Mouse (Mus musculus): Measurements from ENCODE around the gene Dph1. TPM values are rescaled to one million over a fixed set of nuclear protein-coding genes. Genes with fewer than 3 reads are reported as not detected.
A peak's percentile ranks its signal among the peaks of the same experiment; 100 is the strongest.

Dph1 gene
- polyA plus RNA-seq, 1 experiment from 2014 or later: 26.8 TPM

DNA sequence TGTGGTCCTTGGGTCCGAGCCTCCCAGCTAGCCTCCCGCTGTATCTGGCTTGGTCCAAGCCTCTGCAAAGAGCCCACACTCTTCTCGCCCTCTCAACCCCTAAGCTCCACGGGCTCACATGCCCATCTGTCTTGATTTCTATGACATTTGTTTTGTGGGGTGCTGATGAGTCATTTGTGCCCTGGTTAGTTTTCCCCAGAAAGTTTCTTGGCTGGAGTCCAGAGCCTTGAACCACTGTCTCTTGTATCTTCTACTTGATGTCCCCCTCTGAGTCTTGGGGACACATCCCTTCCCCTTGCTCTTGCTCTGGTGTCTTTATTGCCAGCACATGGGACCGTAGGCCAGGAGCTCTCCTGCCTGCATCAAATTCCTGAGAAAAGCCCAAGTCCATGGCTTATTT, 8.9 kb upstream of the Dph1 start:
- H3K4me1 ChIP-seq: peaks cover 63% of the 10 kb centered on the region
- 79% methylated on average over 5 of the region's 5 CpGs for WGBS
- H3K27me3 ChIP-seq (ENCODE audit: insufficient read depth, poor library complexity, severe bottlenecking): peaks cover 43% of the 10 kb centered on the region
- no peak for DNase-seq (ENCODE audit: low spot score)
- no peak overlapping the region for H3K27ac ChIP-seq
- H3K36me3 ChIP-seq: peaks cover 3% of the 10 kb centered on the region; the same call in 1 of the 2 replicates
- H3K4me3 ChIP-seq: no peak overlapping the region
- no peaks in the 10 kb centered on the region for H3K9me3 ChIP-seq

DNA sequence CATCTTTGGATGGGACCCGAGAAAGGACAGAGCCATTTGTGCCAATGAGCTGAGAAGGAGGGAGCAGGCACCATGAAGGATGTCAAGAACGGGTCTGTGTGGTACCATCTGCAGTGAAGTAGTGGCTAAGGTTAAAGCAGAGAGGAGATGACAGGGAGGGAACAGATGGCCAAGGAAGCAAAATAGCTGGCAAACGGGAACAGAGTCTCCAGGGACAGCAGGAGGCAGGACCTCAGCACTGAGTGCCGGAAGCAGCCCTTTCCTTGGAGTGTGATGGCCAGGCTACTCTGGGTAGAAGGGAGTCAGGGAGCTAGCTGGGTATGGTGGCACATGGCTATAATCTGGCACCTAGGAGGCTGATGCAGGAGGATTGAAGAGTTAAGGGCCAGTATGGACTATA, 7.8 kb upstream of the Dph1 start:
- no peak for DNase-seq (ENCODE audit: low spot score)
- H3K27ac ChIP-seq: no peak overlapping the region
- 70% methylated on average over 4 of the region's 4 CpGs for WGBS
- peaks cover 63% of the 10 kb centered on the region for H3K4me1 ChIP-seq
- H3K27me3 ChIP-seq (ENCODE audit: insufficient read depth, poor library complexity, severe bottlenecking): peaks cover 53% of the 10 kb centered on the region
- H3K4me3 ChIP-seq: no peak overlapping the region
- H3K9me3 ChIP-seq: no peaks in the 10 kb centered on the region
- peaks cover 3% of the 10 kb centered on the region; the same call in 1 of the 2 replicates for H3K36me3 ChIP-seq

DNA sequence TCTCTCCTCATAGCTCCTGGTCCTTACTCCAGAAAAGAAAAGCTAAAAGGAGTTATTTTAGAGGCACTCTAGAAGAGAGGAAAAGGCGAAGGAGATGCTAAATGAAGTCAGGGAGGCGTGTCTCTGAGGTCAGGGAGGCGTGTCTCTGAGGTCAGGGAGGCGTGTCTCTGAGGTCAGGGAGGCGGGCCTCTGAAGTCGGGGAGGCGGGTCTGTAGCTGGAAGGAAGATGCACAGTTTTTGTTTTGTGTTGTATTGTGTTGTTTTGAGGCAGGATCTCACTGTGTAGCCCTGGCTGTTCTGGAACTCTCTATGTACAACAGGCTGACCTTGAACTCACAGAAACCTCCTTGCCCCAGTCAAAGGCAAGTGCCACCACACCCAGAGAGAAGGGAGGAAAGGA, 6.9 kb upstream of the Dph1 start:
- H3K4me1 ChIP-seq: peaks cover 63% of the 10 kb centered on the region
- H3K4me3 ChIP-seq: no peak overlapping the region
- WGBS: 28% methylated on average over 7 of the region's 7 CpGs
- no peak for DNase-seq (ENCODE audit: low spot score)
- H3K36me3 ChIP-seq: peaks cover 3% of the 10 kb centered on the region; the same call in 1 of the 2 replicates
- peaks cover 61% of the 10 kb centered on the region for H3K27me3 ChIP-seq (ENCODE audit: insufficient read depth, poor library complexity, severe bottlenecking)
- no peak overlapping the region for H3K27ac ChIP-seq
- no peaks in the 10 kb centered on the region for H3K9me3 ChIP-seq

DNA sequence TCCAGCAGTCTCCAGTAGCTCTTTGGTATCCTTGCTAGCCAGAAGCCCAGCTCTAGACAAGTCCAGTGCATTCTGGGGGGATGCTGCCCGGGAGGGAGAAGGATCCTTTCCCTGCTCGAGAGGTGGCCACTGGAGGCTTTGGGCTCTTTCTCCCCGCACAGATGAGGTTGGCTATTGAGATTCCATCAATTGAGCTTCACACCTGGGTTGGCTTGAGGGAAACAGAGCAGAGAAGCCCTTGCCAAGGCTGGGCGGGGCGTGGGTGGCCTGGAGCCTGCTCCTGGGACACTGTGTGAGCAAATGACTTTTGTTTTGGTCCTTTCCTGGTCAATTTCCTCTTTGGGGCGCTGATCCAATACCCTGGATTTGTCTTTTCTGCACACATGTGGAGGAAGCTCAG, 5.1 kb upstream of the Dph1 start:
- DNase-seq (ENCODE audit: low spot score): no peak
- WGBS: 49% methylated on average over 6 of the region's 6 CpGs
- peaks cover 56% of the 10 kb centered on the region for H3K4me1 ChIP-seq
- H3K9me3 ChIP-seq: no peaks in the 10 kb centered on the region
- no peak overlapping the region for H3K27ac ChIP-seq
- peaks cover 3% of the 10 kb centered on the region; the same call in 1 of the 2 replicates for H3K36me3 ChIP-seq
- no peak overlapping the region for H3K4me3 ChIP-seq
- H3K27me3 ChIP-seq (ENCODE audit: insufficient read depth, poor library complexity, severe bottlenecking): peaks cover 79% of the 10 kb centered on the region

DNA sequence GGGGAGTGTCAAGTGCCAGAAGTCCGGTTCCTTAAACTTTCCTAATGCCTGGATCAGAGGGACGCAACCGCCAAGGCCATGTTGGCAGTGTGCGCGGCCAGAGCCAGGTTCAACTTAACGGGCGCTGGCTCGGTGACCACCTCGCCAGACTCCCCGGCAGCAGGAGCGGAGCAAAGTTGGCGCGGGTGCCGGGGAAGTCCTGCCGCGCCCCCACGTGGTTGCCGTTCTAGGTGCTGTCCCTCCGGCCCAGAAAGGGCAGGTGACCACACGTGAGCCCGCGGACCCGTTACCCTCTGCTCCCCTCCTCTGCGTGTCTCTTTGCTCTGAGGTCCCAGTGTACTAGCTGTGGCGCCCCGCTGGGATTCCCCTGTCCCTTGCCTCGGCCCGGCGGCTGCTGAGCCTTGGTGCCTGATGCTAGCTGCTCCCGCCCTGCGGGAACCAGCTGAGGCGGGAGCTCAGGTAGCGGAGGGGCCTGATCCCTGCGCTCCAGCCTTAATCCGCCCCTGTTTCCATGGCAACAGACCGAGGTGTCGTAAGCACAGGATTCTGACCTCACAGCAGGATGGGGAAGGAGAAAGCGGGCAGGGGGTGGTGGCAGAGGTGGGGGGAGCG, 3.9 kb upstream of the Dph1 start:
- Histone ChIP-seq H3K4me1 (peaks cover 56% of the 10 kb centered on the region), H3K4me3 (peak overlapping the region; percentile 76), H3K9me3 (no peaks in the 10 kb centered on the region), H3K27ac (peak overlapping the region; percentile 87), H3K27me3 (ENCODE audit: insufficient read depth, poor library complexity, severe bottlenecking) (peaks cover 84% of the 10 kb centered on the region), H3K36me3 (no peaks in the 10 kb centered on the region)
- no peak for DNase-seq (ENCODE audit: low spot score)
- WGBS: under 1% methylated on average over 39 of the region's 39 CpGs

DNA sequence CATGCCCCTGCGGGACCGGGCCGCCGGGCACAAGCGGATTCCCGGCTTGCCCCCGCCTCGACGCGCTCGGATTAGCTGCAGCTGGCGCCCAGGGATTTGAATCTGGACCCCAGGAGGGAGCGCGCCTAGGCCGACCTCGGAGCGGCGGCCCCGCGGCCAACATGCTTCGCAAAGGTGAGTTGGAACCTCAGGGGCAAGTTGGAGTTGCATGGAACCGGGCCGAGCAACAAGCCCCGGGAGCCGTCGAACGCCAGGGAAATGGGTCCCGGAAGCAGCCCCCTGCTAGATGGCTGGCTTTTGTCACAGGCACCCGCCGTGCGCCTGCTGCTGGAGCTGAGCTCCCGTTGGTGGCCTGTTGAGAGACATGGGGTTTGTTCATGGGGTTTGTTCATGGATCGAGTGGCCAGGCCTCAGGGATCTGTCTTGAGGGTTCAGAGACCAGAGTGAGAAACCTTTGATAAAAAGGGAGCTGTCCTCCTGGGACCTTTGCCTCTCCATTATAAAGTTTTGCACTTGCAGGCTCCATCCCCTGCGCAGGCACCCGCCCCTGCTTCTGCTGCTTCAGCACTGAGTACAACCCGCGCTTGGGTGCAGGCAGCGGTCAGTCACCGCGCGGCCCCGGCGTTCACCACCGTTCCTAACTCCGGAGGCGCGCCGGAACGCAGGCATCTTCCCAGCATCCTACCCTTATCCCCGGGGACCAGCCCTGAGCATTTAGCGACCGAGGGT, 3.2 kb upstream of the Dph1 start:
- DNase-seq (ENCODE audit: low spot score): no peak
- Histone ChIP-seq H3K27ac (peak overlapping the region; percentile 87), H3K4me1 (peaks cover 60% of the 10 kb centered on the region), H3K36me3 (no peaks in the 10 kb centered on the region), H3K9me3 (no peaks in the 10 kb centered on the region), H3K4me3 (peak overlapping the region; percentile 76), H3K27me3 (ENCODE audit: insufficient read depth, poor library complexity, severe bottlenecking) (peaks cover 82% of the 10 kb centered on the region)
- WGBS: under 1% methylated on average over 52 of the region's 52 CpGs

DNA sequence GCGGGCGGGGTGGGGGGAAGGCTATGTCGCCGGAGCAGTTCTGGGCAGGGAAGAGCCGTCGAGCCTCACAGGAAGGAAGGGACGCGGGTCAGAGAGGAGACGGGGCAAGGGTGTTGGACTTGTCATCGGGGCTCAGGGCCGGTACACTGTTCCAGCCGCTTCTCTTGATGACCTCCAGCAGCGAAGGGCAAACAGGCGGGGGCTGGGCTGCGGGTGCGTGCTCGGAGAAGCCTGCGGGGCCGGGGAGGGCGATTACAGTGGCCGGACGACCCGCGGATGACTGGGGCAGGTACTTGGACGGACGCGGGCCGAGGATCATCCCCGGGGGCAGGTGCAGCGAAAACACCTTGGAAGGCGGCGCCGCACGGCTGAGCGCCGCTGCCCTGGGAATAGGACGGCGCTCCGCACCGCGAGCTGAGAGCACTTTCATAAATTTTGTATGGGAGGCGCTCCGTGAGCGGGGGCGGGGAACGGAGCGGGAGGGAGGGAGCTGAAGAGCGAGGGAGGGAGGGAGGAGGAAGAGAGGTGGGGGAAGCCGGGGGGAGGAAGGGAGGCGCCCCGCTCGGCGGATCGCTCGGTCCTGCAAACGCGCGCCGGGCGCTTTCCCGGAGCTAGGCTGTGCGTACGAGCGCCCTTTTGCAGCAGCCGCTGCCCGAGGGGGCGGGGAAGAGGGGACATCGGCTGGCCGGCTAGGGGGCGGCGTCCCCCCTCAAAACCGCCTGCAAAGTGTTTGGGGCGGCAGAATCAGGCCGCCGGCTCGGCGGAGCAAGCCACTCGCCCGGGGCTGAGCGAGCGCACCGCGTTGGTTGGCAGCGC, 2.4 kb upstream of the Dph1 start, which contains the start of gene Rtn4rl1:
TSS of gene Rtn4rl1 (plus strand) at position 528 of the 816 bp plus-strand sequence.
- Histone ChIP-seq H3K4me3 (peak within 1 kb of the TSS; percentile 76), H3K27ac (peak within 1 kb of the TSS; percentile 87), H3K4me1 (peaks cover 67% of the 10 kb centered on the region), H3K36me3 (no peaks in the 10 kb centered on the region), H3K27me3 (ENCODE audit: insufficient read depth, poor library complexity, severe bottlenecking) (peaks cover 76% of the 10 kb centered on the region), H3K9me3 (no peaks in the 10 kb centered on the region)
- peak; percentile 82 for DNase-seq (ENCODE audit: low spot score)
- under 1% methylated on average over 80 of the region's 84 CpGs for WGBS

DNA sequence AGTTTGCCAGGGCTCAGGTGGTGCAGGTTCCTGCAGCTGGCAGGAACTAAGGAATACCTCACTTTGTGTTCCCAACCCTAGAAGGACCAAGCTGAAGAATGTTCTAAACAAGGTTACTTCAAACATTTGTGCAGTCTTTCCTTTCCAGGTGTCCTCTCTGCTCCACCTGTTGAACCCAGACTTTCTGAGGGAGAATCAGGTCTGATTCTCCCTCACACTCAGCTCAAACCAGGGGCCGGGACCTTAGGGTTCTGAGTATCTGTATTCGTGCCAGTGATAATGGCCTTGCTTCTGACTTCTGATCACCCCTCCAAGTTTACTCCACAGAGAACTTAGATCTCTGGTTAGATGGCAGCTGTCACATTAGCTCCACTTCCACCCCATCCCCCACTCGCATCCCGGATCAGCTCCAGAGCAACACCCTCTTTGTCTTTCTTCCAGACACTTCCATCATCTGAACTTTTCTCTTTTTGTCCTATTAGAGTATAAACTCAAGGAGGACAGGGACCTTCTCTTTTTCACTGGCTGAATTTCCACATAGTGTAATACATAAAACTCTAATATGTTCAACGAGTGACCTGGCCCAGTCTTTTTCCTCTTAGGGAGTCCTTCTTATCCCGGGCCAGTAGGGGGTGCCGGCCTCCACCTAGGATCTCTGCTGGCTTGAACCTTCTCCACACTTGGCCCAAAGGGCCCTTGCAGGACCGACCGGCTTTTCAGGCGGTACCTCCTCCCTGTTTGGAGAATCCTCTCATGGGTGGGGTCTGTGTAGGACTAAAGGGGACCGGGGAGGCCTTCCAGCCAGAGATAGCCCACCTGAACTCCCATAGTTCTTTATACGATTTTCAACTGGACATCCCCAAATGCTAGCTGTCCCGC, 1.5 kb upstream of the Dph1 start:
- peak overlapping the region; percentile 87 for H3K27ac ChIP-seq
- no peaks in the 10 kb centered on the region for H3K9me3 ChIP-seq
- no peaks in the 10 kb centered on the region for H3K36me3 ChIP-seq
- 22% methylated on average over 13 of the region's 13 CpGs for WGBS
- DNase-seq (ENCODE audit: low spot score): no peak
- peak overlapping the region; percentile 76 for H3K4me3 ChIP-seq
- H3K27me3 ChIP-seq (ENCODE audit: insufficient read depth, poor library complexity, severe bottlenecking): peaks cover 67% of the 10 kb centered on the region
- H3K4me1 ChIP-seq: peaks cover 67% of the 10 kb centered on the region

DNA sequence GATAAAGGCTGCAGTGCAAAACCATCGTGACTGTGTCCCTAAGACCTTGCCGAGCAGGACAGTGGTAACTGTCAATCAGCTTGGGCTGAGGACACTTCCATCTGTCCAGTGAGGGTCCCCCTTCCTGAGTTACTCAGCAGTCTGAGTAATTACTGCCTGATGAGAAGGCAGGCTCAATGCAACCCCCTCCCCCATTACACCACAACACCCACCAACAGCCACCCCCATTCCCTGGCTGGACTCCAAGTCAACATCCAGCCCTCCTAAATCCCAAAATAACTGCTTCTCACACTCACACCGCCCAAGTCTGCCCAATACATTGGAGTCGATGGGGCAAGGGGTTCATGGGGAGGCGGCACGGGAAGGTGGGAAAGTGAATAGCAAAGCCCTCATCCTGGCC, 800 bp upstream of the Dph1 start:
- WGBS: 64% methylated on average over 6 of the region's 6 CpGs
- Histone ChIP-seq H3K4me3 (no peak overlapping the region), H3K9me3 (no peaks in the 10 kb centered on the region), H3K27ac (0 out of 2 replicates have a peak overlapping the region, but pooled peaks have one; percentile 11), H3K27me3 (ENCODE audit: insufficient read depth, poor library complexity, severe bottlenecking) (peaks cover 62% of the 10 kb centered on the region), H3K4me1 (peaks cover 66% of the 10 kb centered on the region), H3K36me3 (no peaks in the 10 kb centered on the region)
- no peak for DNase-seq (ENCODE audit: low spot score)

DNA sequence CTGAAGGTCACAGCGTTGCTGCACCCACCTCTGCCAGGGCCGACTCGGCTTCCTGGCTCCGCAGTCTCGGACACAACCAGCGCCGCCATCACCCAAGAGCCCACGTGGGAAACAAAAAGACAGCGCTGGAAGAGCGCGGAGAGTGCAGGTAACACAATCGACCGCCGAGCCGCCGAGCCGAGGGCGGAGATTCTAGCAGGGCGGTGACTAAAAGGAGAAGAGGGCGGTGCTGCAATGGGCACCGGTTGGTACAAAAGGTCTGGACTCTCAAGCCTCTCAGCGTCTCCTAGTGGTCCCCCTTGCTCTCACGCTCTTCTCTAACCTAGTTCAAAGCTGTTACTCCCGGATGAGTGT, 693 bp downstream of the Dph1 start:
- H3K4me3 ChIP-seq: peak overlapping the region; percentile 91
- H3K4me1 ChIP-seq: peaks cover 52% of the 10 kb centered on the region
- peak; percentile 95 for DNase-seq (ENCODE audit: low spot score)
- peak overlapping the region; percentile 85 for H3K27ac ChIP-seq
- H3K9me3 ChIP-seq: no peaks in the 10 kb centered on the region
- under 1% methylated on average over 24 of the region's 24 CpGs for WGBS
- peaks cover 47% of the 10 kb centered on the region for H3K27me3 ChIP-seq (ENCODE audit: insufficient read depth, poor library complexity, severe bottlenecking)
- H3K36me3 ChIP-seq: peaks cover 6% of the 10 kb centered on the region; the same call in 1 of the 2 replicates

DNA sequence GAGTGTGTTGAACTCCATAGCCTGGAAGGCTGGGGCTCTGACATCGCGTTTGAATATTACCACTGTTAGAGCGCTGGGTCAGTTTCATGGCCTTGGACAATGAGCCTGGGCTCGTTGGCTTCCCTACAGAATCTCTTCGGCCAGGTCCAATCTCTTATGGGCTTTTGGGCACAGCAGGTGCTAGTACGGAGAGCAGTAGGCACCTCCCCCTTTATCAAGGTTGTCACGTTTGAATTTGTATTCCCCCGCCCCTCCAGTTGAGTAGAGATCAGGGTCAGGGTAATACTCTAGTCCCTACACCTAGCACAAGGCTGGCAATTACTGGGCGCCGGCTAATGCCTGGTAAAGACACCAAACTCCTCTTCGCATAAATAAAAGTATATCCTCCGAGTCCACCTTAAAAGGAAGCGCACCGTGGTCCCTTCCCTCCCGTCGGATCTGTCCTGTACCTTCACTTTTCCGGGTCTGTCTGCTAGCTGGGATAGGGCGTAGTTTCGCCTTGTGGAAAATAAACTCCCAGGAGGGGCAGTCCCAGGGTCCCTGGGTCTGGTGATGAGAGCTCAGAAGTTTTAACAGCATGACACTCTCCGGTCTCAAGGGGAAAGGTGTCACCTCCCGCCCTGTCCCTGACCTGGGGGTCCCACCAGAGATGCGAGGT, 1.2 kb downstream of the Dph1 start:
- Histone ChIP-seq H3K9me3 (no peaks in the 10 kb centered on the region), H3K27me3 (ENCODE audit: insufficient read depth, poor library complexity, severe bottlenecking) (peaks cover 42% of the 10 kb centered on the region), H3K4me1 (peaks cover 47% of the 10 kb centered on the region), H3K27ac (peak overlapping the region; percentile 85), H3K36me3 (peaks cover 11% of the 10 kb centered on the region), H3K4me3 (peak overlapping the region; percentile 91)
- DNase-seq (ENCODE audit: low spot score): no peak
- under 1% methylated on average over 22 of the region's 22 CpGs for WGBS

DNA sequence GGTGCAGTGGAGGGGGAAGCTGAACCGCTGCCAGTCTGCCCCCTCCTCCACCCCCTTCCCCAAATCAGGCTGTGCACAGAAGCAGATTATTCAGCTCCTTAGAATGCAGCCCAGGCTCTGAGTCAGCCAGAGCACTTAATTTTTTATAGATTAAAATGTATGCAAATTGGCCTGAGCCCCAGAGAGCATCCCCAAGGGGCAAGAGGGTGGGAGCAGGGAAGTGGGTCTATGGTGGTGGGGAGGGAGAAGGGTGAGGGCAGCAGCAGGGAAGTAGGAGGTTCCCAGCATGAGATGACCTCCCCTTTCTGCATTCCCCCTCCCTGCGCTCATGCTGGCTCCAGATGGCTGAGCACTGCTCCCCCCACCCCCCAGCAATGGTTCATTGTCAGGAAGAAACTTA, 6.1 kb downstream of the Dph1 start:
- DNase-seq (ENCODE audit: low spot score): no peak
- H3K4me1 ChIP-seq: peaks cover 11% of the 10 kb centered on the region
- H3K36me3 ChIP-seq: peaks cover 59% of the 10 kb centered on the region
- 78% methylated on average over 2 of the region's 2 CpGs for WGBS
- no peak overlapping the region for H3K27ac ChIP-seq
- no peaks in the 10 kb centered on the region for H3K27me3 ChIP-seq (ENCODE audit: insufficient read depth, poor library complexity, severe bottlenecking)
- H3K9me3 ChIP-seq: no peaks in the 10 kb centered on the region
- no peak overlapping the region for H3K4me3 ChIP-seq
